Mouse (Mus musculus): ENCODE results near the gene Begain. TPM values are rescaled to one million over a fixed set of nuclear protein-coding genes. Genes with fewer than 3 reads are reported as not detected.

The Begain gene
- total RNA-seq, 2 experiments from 2014 or later = not detected

GRCm38 (mm10) chr12:109058660-109059059 lies 9.4 kb downstream of the Begain start:
- no peak for ATAC-seq (replicated peaks; ENCODE audit: low FRiP score, low TSS enrichment, poor library complexity, severe bottlenecking)

- no peak for ATAC-seq (replicated peaks; ENCODE audit: low FRiP score, low TSS enrichment, poor library complexity, severe bottlenecking)
Observed at GRCm38 (mm10) chr12:109057736-109058135, 10.3 kb downstream of the Begain start.

GRCm38 (mm10) chr12:109053020-109053806 lies 14.8 kb downstream of the Begain start:
- no peak for ATAC-seq (replicated peaks; ENCODE audit: low FRiP score, low TSS enrichment, poor library complexity, severe bottlenecking)

GRCm38 (mm10) chr12:109049949-109050348 lies 18.1 kb downstream of the Begain start:
- ATAC-seq (replicated peaks; ENCODE audit: low FRiP score, low TSS enrichment, poor library complexity, severe bottlenecking) = no peak

- ATAC-seq (replicated peaks; ENCODE audit: low FRiP score, low TSS enrichment, poor library complexity, severe bottlenecking) = no peak
Observed at GRCm38 (mm10) chr12:109045581-109045980, 22.4 kb downstream of the Begain start.

- no peak for ATAC-seq (replicated peaks; ENCODE audit: low FRiP score, low TSS enrichment, poor library complexity, severe bottlenecking)
Observed at GRCm38 (mm10) chr12:109044497-109044896, 23.5 kb downstream of the Begain start.

GRCm38 (mm10) chr12:109039311-109039710 lies 28.7 kb downstream of the Begain start:
- no peak for ATAC-seq (replicated peaks; ENCODE audit: low FRiP score, low TSS enrichment, poor library complexity, severe bottlenecking)

GRCm38 (mm10) chr12:109038179-109038819 lies 29.7 kb downstream of the Begain start:
- ATAC-seq (replicated peaks; ENCODE audit: low FRiP score, low TSS enrichment, poor library complexity, severe bottlenecking) = no peak

GRCm38 (mm10) chr12:109037026-109037425 lies 31.0 kb downstream of the Begain start:
- no peak for ATAC-seq (replicated peaks; ENCODE audit: low FRiP score, low TSS enrichment, poor library complexity, severe bottlenecking)

- no peak for ATAC-seq (replicated peaks; ENCODE audit: low FRiP score, low TSS enrichment, poor library complexity, severe bottlenecking)
Observed at GRCm38 (mm10) chr12:109023780-109024179, 44.2 kb downstream of the Begain start.

- ATAC-seq (replicated peaks; ENCODE audit: low FRiP score, low TSS enrichment, poor library complexity, severe bottlenecking) = no peak
Observed at GRCm38 (mm10) chr12:109022966-109023365, 45.1 kb downstream of the Begain start.

GRCm38 (mm10) chr12:109022181-109022691 lies 45.8 kb downstream of the Begain start:
- ATAC-seq (replicated peaks; ENCODE audit: low FRiP score, low TSS enrichment, poor library complexity, severe bottlenecking) = no peak

- ATAC-seq (replicated peaks; ENCODE audit: low FRiP score, low TSS enrichment, poor library complexity, severe bottlenecking) = no peak
Observed at GRCm38 (mm10) chr12:109010070-109010649, 57.9 kb downstream of the Begain start.

GRCm38 (mm10) chr12:109002978-109003377 lies 65.0 kb downstream of the Begain start:
- no peak for ATAC-seq (replicated peaks; ENCODE audit: low FRiP score, low TSS enrichment, poor library complexity, severe bottlenecking)

GRCm38 (mm10) chr12:108997249-108997648 lies 70.8 kb downstream of the Begain start:
- ATAC-seq (replicated peaks; ENCODE audit: low FRiP score, low TSS enrichment, poor library complexity, severe bottlenecking) = no peak

- ATAC-seq (replicated peaks; ENCODE audit: low FRiP score, low TSS enrichment, poor library complexity, severe bottlenecking) = no peak
Observed at GRCm38 (mm10) chr12:108995976-108996636, 71.9 kb downstream of the Begain start.

- peak; percentile 95 for ATAC-seq (replicated peaks; ENCODE audit: low FRiP score, low TSS enrichment, poor library complexity, severe bottlenecking)
Observed at GRCm38 (mm10) chr12:108994436-108995031, 73.5 kb downstream of the Begain start.

GRCm38 (mm10) chr12:108993046-108993445 lies 75.0 kb downstream of the Begain start:
- no peak for ATAC-seq (replicated peaks; ENCODE audit: low FRiP score, low TSS enrichment, poor library complexity, severe bottlenecking)

GRCm38 (mm10) chr12:108990425-108990824 lies 77.6 kb downstream of the Begain start:
- ATAC-seq (replicated peaks; ENCODE audit: low FRiP score, low TSS enrichment, poor library complexity, severe bottlenecking) = no peak

Data from megakaryocyte-erythroid progenitor cell, adult 5-6 weeks (primary cell).